ENCODE assay signal across 9 mouse cellular contexts in the genomic region with DNA sequence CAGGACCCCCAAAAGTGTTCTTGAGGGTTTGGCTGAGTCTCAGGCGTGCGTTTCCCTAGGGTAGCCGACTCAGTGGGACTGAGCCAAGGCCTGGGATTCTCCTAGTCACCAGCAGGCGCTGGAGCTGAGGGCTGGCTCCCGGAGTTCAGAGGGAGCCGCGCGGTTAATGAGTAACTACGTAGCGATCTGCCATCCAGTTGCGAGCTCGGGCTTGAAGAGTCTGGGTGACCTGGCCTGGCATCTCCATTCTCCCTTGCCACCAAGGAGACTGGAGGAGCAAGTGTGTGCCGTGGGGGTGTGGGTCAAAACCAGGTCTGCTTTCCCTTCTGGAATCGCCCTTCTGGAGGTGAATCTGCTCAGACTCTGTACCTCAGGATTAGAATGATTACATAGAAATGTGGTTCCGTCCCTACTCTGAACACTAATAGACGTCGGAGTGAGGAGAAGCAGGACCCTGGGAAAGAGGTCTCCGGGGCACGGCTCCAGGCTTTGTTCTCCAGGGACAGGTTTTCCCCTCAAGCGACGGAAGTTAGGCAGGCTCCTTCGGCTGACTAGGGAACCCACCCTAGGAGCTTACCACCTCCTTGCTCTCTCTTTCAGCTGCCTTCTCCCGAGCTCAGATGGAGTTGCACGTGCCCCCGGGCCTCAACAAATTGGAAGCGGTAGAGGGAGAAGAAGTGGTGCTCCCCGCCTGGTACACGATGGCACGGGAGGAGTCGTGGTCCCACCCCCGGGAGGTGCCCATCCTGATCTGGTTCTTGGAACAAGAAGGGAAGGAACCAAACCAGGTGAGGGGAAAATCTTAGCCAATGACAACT. TPM values are rescaled to one million over a fixed set of nuclear protein-coding genes. Genes with fewer than 3 reads are reported as not detected.
DNase-seq lines count a peak whose midpoint lies in the region; ATAC-seq lines count a peak whose summit lies in the region.
"Had no signal": no experiment of that assay in that cellular context is flagged by ENCODE, and none has a peak within 500 bp of the region (broad histone marks: within the 10 kb centered on the region; RNA-seq: fewer than 3 reads in every experiment).

No protein-coding gene starts in this region.

- no peaks in the 10 kb centered on the region for H3K9me3 ChIP-seq in embryonic facial prominence, embryonic 10.5 days
- no peaks in the 10 kb centered on the region for H3K9me3 ChIP-seq in limb, embryonic 10.5 days (replicated peaks)

- H3K27me3 ChIP-seq in embryonic facial prominence, embryonic 10.5 days (replicated peaks; ENCODE audit: low read depth, poor library complexity, severe bottlenecking), result peaks cover 82% of the 10 kb centered on the region
- peaks cover 74% of the 10 kb centered on the region for H3K27me3 ChIP-seq in limb, embryonic 10.5 days (ENCODE audit: low read depth, poor library complexity, severe bottlenecking)

- peak overlapping the region; percentile 52 for H3K4me3 ChIP-seq in embryonic facial prominence, embryonic 10.5 days
- peak overlapping the region; percentile 47 for H3K4me3 ChIP-seq in limb, embryonic 10.5 days
- H3K4me3 ChIP-seq: myocyte had no signal

- peak; percentile 38 for DNase-seq in left cerebral cortex, postnatal 4 days
- no peak for DNase-seq in left cerebral cortex, adult 11 months (ENCODE audit: low spot score)
- DNase-seq in embryonic facial prominence, embryonic 10.5 days (ENCODE audit: low spot score), result peak; percentile 73
- peak; percentile 73 for DNase-seq in heart, postnatal 4 days
- peak; percentile 76 for DNase-seq in limb, embryonic 10.5 days (ENCODE audit: low spot score)
- DNase-seq in urinary bladder, adult 2 months (ENCODE audit: low spot score), result peak; percentile 56
- DNase-seq in frontal cortex, adult 2 months (ENCODE audit: extremely low spot score in 1 of 2, low spot score in 1 of 2), result no peak

- H3K36me3 ChIP-seq in embryonic facial prominence, embryonic 10.5 days (replicated peaks), result peaks cover 5% of the 10 kb centered on the region; the same call in 1 of the 2 replicates
- peaks cover 2% of the 10 kb centered on the region for H3K36me3 ChIP-seq in limb, embryonic 10.5 days

- under 1% methylated on average over 31 of the region's 31 CpGs for WGBS in embryonic facial prominence, embryonic 10.5 days
- WGBS in limb, embryonic 10.5 days, result 2% methylated on average over 31 of the region's 31 CpGs

- ATAC-seq in megakaryocyte-erythroid progenitor cell, adult 5-6 weeks (replicated peaks; ENCODE audit: low FRiP score, low TSS enrichment, poor library complexity, severe bottlenecking), result peak; percentile 53

- intact Hi-C loops in left cerebral cortex, postnatal 4 days (cut with DNase I), result no loop called here

- H3K4me1 ChIP-seq in embryonic facial prominence, embryonic 10.5 days, result peaks cover 43% of the 10 kb centered on the region
- H3K4me1 ChIP-seq in limb, embryonic 10.5 days, result peaks cover 40% of the 10 kb centered on the region

- peak overlapping the region; percentile 41 for H3K27ac ChIP-seq in embryonic facial prominence, embryonic 10.5 days (replicated peaks)
- peak overlapping the region; percentile 6 for H3K27ac ChIP-seq in limb, embryonic 10.5 days

RNA-seq across cellular contexts. Expression of gene Esam, which starts 3.2 kb away (rescaled TPM):
- total RNA-seq in left cerebral cortex, postnatal 4 days (2021), result 10 to 100 TPM; 30.8 to 30.9 TPM
- 27.0 and 27.5 TPM in 2 replicates for polyA plus RNA-seq in embryonic facial prominence, embryonic 10.5 days (2016; fragmentation: Nextera tagmentation; extraction: Ambion mirVana)
- 10 to 100 TPM; 88.8 to 91.3 TPM for total RNA-seq in heart, postnatal 4 days (2021)
- 33.7 and 34.3 TPM in 2 replicates for polyA plus RNA-seq in limb, embryonic 10.5 days (2016; fragmentation: Nextera tagmentation; extraction: Ambion mirVana)
- total RNA-seq in megakaryocyte-erythroid progenitor cell, adult 5-6 weeks (2014; fragmentation: Nextera tagmentation), result 0.45 TPM in 1 of 2 replicates, not detected in the other
- 2.1 and 4.5 TPM in 2 replicates for total RNA-seq in megakaryocyte-erythroid progenitor cell, adult 5-6 weeks (2017)
- 56.0 and 57.2 TPM in 2 replicates for polyA plus RNA-seq in urinary bladder, adult 2 months (2012; rRNA removed)
- polyA plus RNA-seq in frontal cortex, adult 2 months (2012; rRNA removed), result 28.9 and 31.3 TPM in 2 replicates

RNA-seq across cellular contexts. Expression of gene Vsig2, which starts 8.0 kb away (rescaled TPM):
- total RNA-seq in left cerebral cortex, postnatal 4 days (2021), result 1 to 10 TPM; 3.4 TPM
- polyA plus RNA-seq in embryonic facial prominence, embryonic 10.5 days (2016; fragmentation: Nextera tagmentation; extraction: Ambion mirVana), result 0.59 and 0.78 TPM in 2 replicates
- 1 to 10 TPM; 6.4 to 7.9 TPM for total RNA-seq in heart, postnatal 4 days (2021)
- polyA plus RNA-seq in limb, embryonic 10.5 days (2016; fragmentation: Nextera tagmentation; extraction: Ambion mirVana), result 0.55 and 0.74 TPM in 2 replicates
- not detected in 2 replicates for total RNA-seq in megakaryocyte-erythroid progenitor cell, adult 5-6 weeks (2014; fragmentation: Nextera tagmentation)
- total RNA-seq in megakaryocyte-erythroid progenitor cell, adult 5-6 weeks (2017), result not detected in 2 replicates
- 151 and 161 TPM in 2 replicates for polyA plus RNA-seq in urinary bladder, adult 2 months (2012; rRNA removed)
- polyA plus RNA-seq in frontal cortex, adult 2 months (2012; rRNA removed), result 6.0 and 6.4 TPM in 2 replicates
- polyA plus RNA-seq: myocyte had no signal

RNA-seq across cellular contexts. Expression of gene Nrgn, which starts 21.6 kb away (rescaled TPM):
- 100 to 1,000 TPM; 616 to 622 TPM for total RNA-seq in left cerebral cortex, postnatal 4 days (2021)
- 0.48 and 1.0 TPM in 2 replicates for polyA plus RNA-seq in embryonic facial prominence, embryonic 10.5 days (2016; fragmentation: Nextera tagmentation; extraction: Ambion mirVana)
- 1 to 10 TPM; 2.0 to 3.1 TPM for total RNA-seq in heart, postnatal 4 days (2021)
- polyA plus RNA-seq in limb, embryonic 10.5 days (2016; fragmentation: Nextera tagmentation; extraction: Ambion mirVana), result 0.89 and 1.9 TPM in 2 replicates
- 16.8 and 21.8 TPM in 2 replicates for total RNA-seq in megakaryocyte-erythroid progenitor cell, adult 5-6 weeks (2014; fragmentation: Nextera tagmentation)
- total RNA-seq in megakaryocyte-erythroid progenitor cell, adult 5-6 weeks (2017), result 7.1 and 8.3 TPM in 2 replicates
- 1.8 and 1.9 TPM in 2 replicates for polyA plus RNA-seq in urinary bladder, adult 2 months (2012; rRNA removed)
- 1,218 and 1,912 TPM in 2 replicates for polyA plus RNA-seq in frontal cortex, adult 2 months (2012; rRNA removed)

RNA-seq across cellular contexts. Expression of gene Siae, which starts 24.4 kb away (rescaled TPM):
- 10 to 100 TPM; 10.5 to 11.1 TPM for total RNA-seq in left cerebral cortex, postnatal 4 days (2021)
- 3.7 and 4.8 TPM in 2 replicates for polyA plus RNA-seq in embryonic facial prominence, embryonic 10.5 days (2016; fragmentation: Nextera tagmentation; extraction: Ambion mirVana)
- total RNA-seq in heart, postnatal 4 days (2021), result 1 to 10 TPM; 6.5 to 6.6 TPM
- polyA plus RNA-seq in limb, embryonic 10.5 days (2016; fragmentation: Nextera tagmentation; extraction: Ambion mirVana), result 3.1 and 3.4 TPM in 2 replicates
- 15.3 and 16.8 TPM in 2 replicates for total RNA-seq in megakaryocyte-erythroid progenitor cell, adult 5-6 weeks (2014; fragmentation: Nextera tagmentation)
- 9.6 and 11.3 TPM in 2 replicates for total RNA-seq in megakaryocyte-erythroid progenitor cell, adult 5-6 weeks (2017)
- polyA plus RNA-seq in urinary bladder, adult 2 months (2012; rRNA removed), result 16.6 and 17.1 TPM in 2 replicates
- polyA plus RNA-seq in frontal cortex, adult 2 months (2012; rRNA removed), result 14.2 and 14.5 TPM in 2 replicates

RNA-seq across cellular contexts. Expression of gene Msantd2, which starts 42.0 kb away (rescaled TPM):
- total RNA-seq in left cerebral cortex, postnatal 4 days (2021), result 10 to 100 TPM; 45.4 to 56.0 TPM
- polyA plus RNA-seq in embryonic facial prominence, embryonic 10.5 days (2016; fragmentation: Nextera tagmentation; extraction: Ambion mirVana), result 34.4 and 36.7 TPM in 2 replicates
- total RNA-seq in heart, postnatal 4 days (2021), result 10 to 100 TPM; 15.2 to 20.6 TPM
- polyA plus RNA-seq in limb, embryonic 10.5 days (2016; fragmentation: Nextera tagmentation; extraction: Ambion mirVana), result 33.1 and 38.0 TPM in 2 replicates
- total RNA-seq in megakaryocyte-erythroid progenitor cell, adult 5-6 weeks (2014; fragmentation: Nextera tagmentation), result 15.0 and 36.3 TPM in 2 replicates
- 17.1 and 21.6 TPM in 2 replicates for total RNA-seq in megakaryocyte-erythroid progenitor cell, adult 5-6 weeks (2017)
- 24.7 and 26.8 TPM in 2 replicates for polyA plus RNA-seq in urinary bladder, adult 2 months (2012; rRNA removed)
- 33.9 and 35.2 TPM in 2 replicates for polyA plus RNA-seq in frontal cortex, adult 2 months (2012; rRNA removed)

Comparison
In these comparisons a context has a peak if more than half of its experiments do, and no peak if none do; other contexts are left out.
1. DNase-seq: peak in left cerebral cortex, postnatal 4 days (single experiment), embryonic facial prominence, embryonic 10.5 days (single experiment), heart, postnatal 4 days (single experiment), limb, embryonic 10.5 days (single experiment) and urinary bladder, adult 2 months (single experiment); none in left cerebral cortex, adult 11 months (single experiment) and frontal cortex, adult 2 months (0 of 2).
2. RNA of gene Vsig2, which starts 8.0 kb away (polyA plus RNA-seq): 151 to 161 TPM in urinary bladder, adult 2 months; 6.0 to 6.4 TPM in frontal cortex, adult 2 months, 0.55 to 0.74 TPM in limb, embryonic 10.5 days and 0.59 to 0.78 TPM in embryonic facial prominence, embryonic 10.5 days; every median in the first group is over 10 times any median in the second.
3. RNA of gene Nrgn, which starts 21.6 kb away (polyA plus RNA-seq): 1,218 to 1,912 TPM in frontal cortex, adult 2 months; 1.8 to 1.9 TPM in urinary bladder, adult 2 months, 0.48 to 1.0 TPM in embryonic facial prominence, embryonic 10.5 days and 0.89 to 1.9 TPM in limb, embryonic 10.5 days; every median in the first group is over 100 times any median in the second.